Mouse (Mus musculus): Measurements from ENCODE around the gene Kmt2e. TPM values are rescaled to one million over a fixed set of nuclear protein-coding genes. Genes with fewer than 3 reads are reported as not detected.

Kmt2e gene
- total and polyA plus RNA-seq, 3 experiments, result 7.2 to 29.7 (median 21.3) TPM

DNA sequence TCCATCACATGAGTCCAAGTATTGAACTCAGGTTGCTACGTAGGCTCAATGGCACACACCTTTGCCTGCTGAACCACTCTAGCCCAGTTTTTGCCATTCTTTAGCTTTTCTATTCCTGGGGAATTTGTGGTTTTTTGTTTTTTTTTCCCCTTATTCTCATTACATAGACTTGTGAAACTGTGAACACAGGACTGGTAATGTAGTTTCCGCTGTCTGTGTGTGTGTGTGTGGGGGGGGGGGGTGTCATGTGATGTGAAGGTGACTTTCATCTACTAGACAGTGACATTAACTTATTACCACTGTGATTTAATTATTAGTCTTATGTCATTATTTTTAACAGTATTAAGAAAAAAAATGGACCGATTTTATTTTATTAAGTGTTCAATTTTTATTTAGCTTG, 30.0 kb downstream of the Kmt2e start:
- Histone ChIP-seq H3K79me2 (replicated peaks; ENCODE audit: control insufficient read depth, extremely low read depth, insufficient read depth, poor library complexity, severe bottlenecking) (peaks cover 36% of the 10 kb centered on the region), H3K27ac (ENCODE audit: insufficient read depth, low read depth) (no peak overlapping the region), H3K4me2 (ENCODE audit: insufficient read depth, low read depth, poor library complexity, severe bottlenecking) (no peak overlapping the region), H3K4me3 (replicated peaks in 1 of 3; ENCODE audit: low read depth in 2 of 3, low read length in 2 of 3, poor library complexity in 1 of 3) (no peak overlapping the region), H3K27me3 (replicated peaks) (no peaks in the 10 kb centered on the region), H3K9me3 (replicated peaks; ENCODE audit: low read length) (no peaks in the 10 kb centered on the region), H3K9ac (ENCODE audit: insufficient read depth, low read depth) (no peak overlapping the region), H3K4me1 (ENCODE audit: control insufficient read depth in 1 of 2, insufficient read depth in 2 of 2) (peaks cover 3 to 35% of the 10 kb centered on the region in 2 experiments; a peak in 3 of 4 replicates), H3K36me3 (replicated peaks in 1 of 2; ENCODE audit: control insufficient read depth in 1 of 2, insufficient read depth in 1 of 2, low read length in 1 of 2) (peaks cover 25 to 65% of the 10 kb centered on the region in 2 experiments)
- peak; percentile 20 for DNase-seq (ENCODE audit: extremely low read depth)
- dilution Hi-C loops (cut with MboI; ENCODE audit: extremely low pct_ligation_motif_present, extremely low pct_unique_long_range_greater_than_20kb, low sequenced_read_pairs), result no loop called here
- no peak for TF ChIP-seq JUND (conservative IDR thresholded peaks at IDR 0.05; ENCODE audit: low read depth, low read length)
- TF ChIP-seq GABPA (IDR thresholded peaks at IDR 0.05; ENCODE audit: insufficient replicate concordance, low read depth, low read length), result no peak
- TF ChIP-seq POLR2A (IDR thresholded peaks at IDR 0.05; ENCODE audit: low read depth, low read length), result no peak
- peak; percentile 67; the same call in 1 of the 2 replicates for TF ChIP-seq IRF4 (IDR thresholded peaks at IDR 0.05; ENCODE audit: low read depth, low read length)
- TF ChIP-seq EP300 (IDR thresholded peaks at IDR 0.05; ENCODE audit: low read length), result peak; percentile 39; the same call in 1 of the 2 replicates
- peak; percentile 56; the same call in 1 of the 2 replicates for TF ChIP-seq USF1 (IDR thresholded peaks at IDR 0.05; ENCODE audit: low read depth, low read length)
- 0 out of 2 replicates have a peak, but pooled peaks have one; percentile 36 for TF ChIP-seq ETS1 (conservative IDR thresholded peaks at IDR 0.05; ENCODE audit: low read depth, low read length)
- no peak for TF ChIP-seq POLR2AphosphoS2 (IDR thresholded peaks at IDR 0.05; ENCODE audit: low read depth, low read length)
- TF ChIP-seq ZC3H11A (IDR thresholded peaks at IDR 0.05; ENCODE audit: low read depth, low read length), result no peak
- no peak for TF ChIP-seq CHD2 (IDR thresholded peaks at IDR 0.05; ENCODE audit: low read length)
- TF ChIP-seq E2F4 (IDR thresholded peaks at IDR 0.05; ENCODE audit: insufficient replicate concordance, low read depth, low read length), result no peak
- TF ChIP-seq ZNF384 (IDR thresholded peaks at IDR 0.05; ENCODE audit: low read depth, low read length), result peak; percentile 67
- TF ChIP-seq CHD1 (IDR thresholded peaks at IDR 0.05; ENCODE audit: low read depth, low read length), result no peak
- no peak for TF ChIP-seq MEF2A (IDR thresholded peaks at IDR 0.05; ENCODE audit: borderline replicate concordance, low read depth, low read length)
- no peak for TF ChIP-seq MAX (IDR thresholded peaks at IDR 0.05; ENCODE audit: low read length)
- TF ChIP-seq BHLHE40 (IDR thresholded peaks at IDR 0.05; ENCODE audit: low read depth, low read length), result peak; percentile 85
- in situ Hi-C loops (cut with MboI; ENCODE audit: low pct_ligation_motif_present, low pct_unique_long_range_greater_than_20kb, low sequenced_read_pairs), result no loop called here

DNA sequence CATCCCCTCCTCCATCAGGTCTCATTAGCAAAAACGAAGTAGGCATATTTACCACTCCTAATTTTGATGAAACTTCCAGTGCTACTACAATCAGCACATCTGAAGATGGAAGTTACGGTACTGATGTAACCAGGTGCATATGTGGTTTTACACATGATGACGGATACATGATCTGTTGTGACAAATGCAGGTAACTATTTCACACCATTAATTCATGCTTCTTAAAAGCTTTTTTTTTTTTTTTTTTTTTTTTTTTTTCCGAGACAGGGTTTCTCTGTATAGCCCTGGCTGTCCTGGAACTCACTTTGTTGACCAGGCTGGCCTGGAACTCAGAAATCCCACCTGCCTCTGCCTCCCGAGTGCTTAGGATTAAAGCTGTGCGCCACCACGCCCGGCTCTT, 30.5 kb downstream of the Kmt2e start:
- Histone ChIP-seq H3K9ac (ENCODE audit: insufficient read depth, low read depth) (no peak overlapping the region), H3K4me3 (replicated peaks in 1 of 3; ENCODE audit: low read depth in 2 of 3, low read length in 2 of 3, poor library complexity in 1 of 3) (no peak overlapping the region), H3K79me2 (replicated peaks; ENCODE audit: control insufficient read depth, extremely low read depth, insufficient read depth, poor library complexity, severe bottlenecking) (peaks cover 33% of the 10 kb centered on the region), H3K36me3 (replicated peaks in 1 of 2; ENCODE audit: control insufficient read depth in 1 of 2, insufficient read depth in 1 of 2, low read length in 1 of 2) (peaks cover 25 to 67% of the 10 kb centered on the region in 2 experiments), H3K9me3 (replicated peaks; ENCODE audit: low read length) (no peaks in the 10 kb centered on the region), H3K27me3 (replicated peaks) (no peaks in the 10 kb centered on the region), H3K27ac (ENCODE audit: insufficient read depth, low read depth) (no peak overlapping the region), H3K4me1 (ENCODE audit: control insufficient read depth in 1 of 2, insufficient read depth in 2 of 2) (peaks cover 3 to 35% of the 10 kb centered on the region in 2 experiments; a peak in 3 of 4 replicates), H3K4me2 (ENCODE audit: insufficient read depth, low read depth, poor library complexity, severe bottlenecking) (no peak overlapping the region)
- no peak for DNase-seq (ENCODE audit: extremely low read depth)
- in situ Hi-C loops (cut with MboI; ENCODE audit: low pct_ligation_motif_present, low pct_unique_long_range_greater_than_20kb, low sequenced_read_pairs), result no loop called here
- TF ChIP-seq ZNF384 (IDR thresholded peaks at IDR 0.05; ENCODE audit: low read depth, low read length) (peak; percentile 56), EP300 (IDR thresholded peaks at IDR 0.05; ENCODE audit: low read length) (no peak)
- dilution Hi-C loops (cut with MboI; ENCODE audit: extremely low pct_ligation_motif_present, extremely low pct_unique_long_range_greater_than_20kb, low sequenced_read_pairs), result no loop called here

All from CH12.LX (cell line).